Mouse (Mus musculus) heart, embryonic 15.5 days (tissue): Measurements from ENCODE around the gene Itgb3. TPM values are rescaled to one million over a fixed set of nuclear protein-coding genes. Genes with fewer than 3 reads are reported as not detected.

ENCODE experiments used
- ATAC-seq: fragments of 200-750 bp; cut with Nextera tagmentation; replicated peaks from 2 replicates; pipeline ENCODE4 v1.8.0; 2017; ENCODE audit warnings: low read depth, moderate TSS enrichment; ENCODE audit not compliant: insufficient number of reproducible peaks, insufficient read depth, low FRiP score
- H3K27ac ChIP-seq: fragments of 300-500 bp; sonication (generic); 2 replicates; pipeline ENCODE4 v1.5.1; 2015; ENCODE audit warnings: mild to moderate bottlenecking, inconsistent platforms
- H3K27me3 ChIP-seq: fragments of 300-500 bp; sonication (generic); 2 replicates; pipeline ENCODE4 v1.6.1; 2015; ENCODE audit warnings: inconsistent platforms
- H3K36me3 ChIP-seq: fragments of 300-500 bp; sonication (generic); 2 replicates; pipeline ENCODE4 v1.6.1; 2015; ENCODE audit warnings: mild to moderate bottlenecking, inconsistent platforms
- H3K4me1 ChIP-seq: fragments of 300-500 bp; sonication (generic); replicated peaks from 2 replicates; pipeline ENCODE4 v1.6.1; 2015; ENCODE audit warnings: inconsistent platforms
- H3K4me2 ChIP-seq: fragments of 300-500 bp; sonication (generic); 2 replicates; pipeline ENCODE4 v1.6.1; 2015; ENCODE audit warnings: inconsistent platforms, mild to moderate bottlenecking, moderate library complexity
- H3K4me3 ChIP-seq: fragments of 300-500 bp; sonication (generic); 2 replicates; pipeline ENCODE4 v1.5.1; 2015; ENCODE audit warnings: mild to moderate bottlenecking, inconsistent platforms
- H3K9ac ChIP-seq: fragments of 300-500 bp; sonication (generic); 2 replicates; pipeline ENCODE4 v1.6.1; 2015; ENCODE audit warnings: mild to moderate bottlenecking, inconsistent platforms
- H3K9me3 ChIP-seq: fragments of 300-500 bp; sonication (generic); replicated peaks from 2 replicates; pipeline ENCODE4 v1.6.1; 2016; ENCODE audit warnings: inconsistent platforms
- WGBS: fragments of 180-500 bp; shearing (Covaris S2); methylation state at CpG from one replicate; pipeline ENCODE4 v1.1.7; 2015; ENCODE audit warnings: mixed read lengths; 5-methylcytosine and 5-hydroxymethylcytosine counted together
- polyA plus RNA-seq: library from polyadenylated mRNA; unstranded; fragments of >200 nt; fragmentation: Nextera tagmentation; extraction: Ambion mirVana; gene quantifications from 2 replicates; pipeline ENCODE4 v1.2.1, GENCODE M21; 2015

Itgb3 gene
- polyA plus RNA-seq, 1 experiment from 2014 or later = 3.7 TPM

- H3K4me3 ChIP-seq = no peak overlapping the region
These were observed 33.1 kb downstream of the Itgb3 start for GRCm38 (mm10) chr11:104640894-104641293.

DNA sequence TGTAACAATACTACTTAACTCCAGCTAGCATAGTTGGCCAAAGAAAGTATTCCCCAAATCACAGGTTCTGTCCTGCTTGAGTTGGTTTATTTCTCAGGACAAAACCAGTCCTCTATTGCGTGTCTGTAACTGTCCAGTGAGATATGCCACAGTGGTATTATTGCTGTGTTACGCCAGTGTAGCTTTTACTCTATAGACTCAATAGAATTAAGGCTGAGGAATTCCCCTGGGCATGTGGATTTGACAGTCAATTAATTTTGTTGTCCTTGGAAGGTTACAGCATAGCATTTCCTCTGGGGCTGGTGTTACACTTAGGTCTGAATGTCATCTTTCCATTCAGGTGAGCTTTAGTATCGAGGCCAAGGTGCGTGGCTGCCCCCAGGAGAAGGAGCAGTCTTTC, 35.4 kb downstream of the Itgb3 start:
- 85% methylated on average over 4 of the region's 4 CpGs for WGBS
- H3K4me3 ChIP-seq = no peak overlapping the region

More at GRCm38 (mm10) chr11:104640894-104641293, 33.1 kb downstream of the Itgb3 start:
- 76% methylated on average over 10 of the region's 10 CpGs for WGBS
- Histone ChIP-seq H3K9me3 (no peaks in the 10 kb centered on the region), H3K27ac (no peak overlapping the region), H3K36me3 (no peaks in the 10 kb centered on the region), H3K4me2 (no peak overlapping the region), H3K4me1 (no peaks in the 10 kb centered on the region), H3K9ac (no peak overlapping the region), H3K27me3 (no peaks in the 10 kb centered on the region)
- no peak for ATAC-seq

DNA sequence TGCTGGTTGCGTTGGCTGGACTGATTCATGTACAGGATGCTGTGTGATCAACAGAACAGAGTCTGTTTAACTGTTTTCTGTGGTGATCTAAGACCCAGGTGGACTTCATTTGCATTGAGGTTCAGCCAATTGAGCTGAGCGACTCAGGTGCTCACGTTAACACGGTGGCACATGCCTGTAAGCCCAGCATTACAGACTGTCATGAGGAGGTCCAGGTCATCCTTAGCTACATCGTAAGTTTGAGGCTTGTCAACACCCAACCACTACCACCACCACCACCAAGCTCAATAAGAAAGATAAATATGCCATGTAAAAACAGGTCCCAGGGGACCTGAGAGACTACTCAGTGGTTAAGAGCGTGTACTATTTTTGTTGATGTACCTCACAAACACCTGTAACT, 37.6 kb downstream of the Itgb3 start:
- no peaks in the 10 kb centered on the region for H3K36me3 ChIP-seq
- H3K27me3 ChIP-seq = no peaks in the 10 kb centered on the region
- no peak overlapping the region for H3K4me2 ChIP-seq
- no peaks in the 10 kb centered on the region for H3K9me3 ChIP-seq
- H3K9ac ChIP-seq = no peak overlapping the region
- 91% methylated on average over 6 of the region's 6 CpGs for WGBS
- no peak for ATAC-seq
- no peak overlapping the region for H3K27ac ChIP-seq
- no peak overlapping the region for H3K4me3 ChIP-seq
- no peaks in the 10 kb centered on the region for H3K4me1 ChIP-seq

More for the DNA sequence above, 35.4 kb downstream of the Itgb3 start:
- H3K27ac ChIP-seq = no peak overlapping the region
- H3K9ac ChIP-seq = no peak overlapping the region
- ATAC-seq = no peak
- H3K4me2 ChIP-seq = no peak overlapping the region
- no peaks in the 10 kb centered on the region for H3K9me3 ChIP-seq
- no peaks in the 10 kb centered on the region for H3K36me3 ChIP-seq
- no peaks in the 10 kb centered on the region for H3K27me3 ChIP-seq
- no peaks in the 10 kb centered on the region for H3K4me1 ChIP-seq

GRCm38 (mm10) chr11:104646173-104646572, 38.4 kb downstream of the Itgb3 start:
- whole genome bisulfite sequencing = 61% methylated on average over 4 of the region's 4 CpGs
- H3K4me2 ChIP-seq = no peak overlapping the region
- no peaks in the 10 kb centered on the region for H3K27me3 ChIP-seq
- ATAC-seq = no peak
- no peak overlapping the region for H3K4me3 ChIP-seq
- no peak overlapping the region for H3K9ac ChIP-seq
- H3K27ac ChIP-seq = no peak overlapping the region
- no peaks in the 10 kb centered on the region for H3K9me3 ChIP-seq
- H3K4me1 ChIP-seq = no peaks in the 10 kb centered on the region
- H3K36me3 ChIP-seq = no peaks in the 10 kb centered on the region

DNA sequence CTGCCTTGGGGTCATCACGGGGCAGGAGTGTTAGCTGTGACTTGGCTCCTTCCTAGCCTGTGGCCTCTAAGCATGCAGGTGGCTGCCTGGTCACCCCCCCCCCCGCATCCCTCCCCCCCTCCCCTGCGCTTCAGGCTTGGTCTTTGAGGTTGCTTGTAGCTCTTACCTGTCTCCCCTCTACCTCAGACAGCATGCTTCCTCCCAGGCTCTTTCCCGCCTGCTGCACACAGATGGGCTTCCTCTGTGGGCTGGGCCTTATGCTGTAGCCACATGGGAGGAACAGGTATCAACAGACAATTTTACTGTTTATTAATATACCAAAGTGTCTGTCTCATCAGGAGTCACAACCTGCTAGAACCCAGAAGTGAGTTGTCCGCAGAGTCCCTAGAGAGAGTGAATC, 38.8 kb downstream of the Itgb3 start:
- WGBS = 71% methylated on average over 5 of the region's 5 CpGs
- no peaks in the 10 kb centered on the region for H3K27me3 ChIP-seq
- H3K4me1 ChIP-seq = no peaks in the 10 kb centered on the region
- H3K27ac ChIP-seq = no peak overlapping the region
- no peaks in the 10 kb centered on the region for H3K9me3 ChIP-seq
- no peak overlapping the region for H3K4me3 ChIP-seq
- H3K4me2 ChIP-seq = no peak overlapping the region
- no peaks in the 10 kb centered on the region for H3K36me3 ChIP-seq
- ATAC-seq = no peak
- no peak overlapping the region for H3K9ac ChIP-seq

GRCm38 (mm10) chr11:104647188-104647867, 39.5 kb downstream of the Itgb3 start:
- ATAC-seq = no peak
- no peak overlapping the region for H3K27ac ChIP-seq
- no peaks in the 10 kb centered on the region for H3K36me3 ChIP-seq
- no peaks in the 10 kb centered on the region for H3K27me3 ChIP-seq
- H3K9ac ChIP-seq = no peak overlapping the region
- H3K9me3 ChIP-seq = no peaks in the 10 kb centered on the region
- WGBS = 66% methylated on average over 8 of the region's 8 CpGs
- H3K4me2 ChIP-seq = no peak overlapping the region
- no peaks in the 10 kb centered on the region for H3K4me1 ChIP-seq
- no peak overlapping the region for H3K4me3 ChIP-seq

GRCm38 (mm10) chr11:104648571-104648970, 40.8 kb downstream of the Itgb3 start:
- Histone ChIP-seq H3K9me3 (no peaks in the 10 kb centered on the region), H3K27me3 (no peaks in the 10 kb centered on the region), H3K9ac (no peak overlapping the region), H3K4me1 (no peaks in the 10 kb centered on the region), H3K36me3 (no peaks in the 10 kb centered on the region), H3K4me3 (no peak overlapping the region), H3K27ac (no peak overlapping the region), H3K4me2 (no peak overlapping the region)
- no peak for ATAC-seq
- WGBS = 60% methylated on average over 3 of the region's 3 CpGs

DNA sequence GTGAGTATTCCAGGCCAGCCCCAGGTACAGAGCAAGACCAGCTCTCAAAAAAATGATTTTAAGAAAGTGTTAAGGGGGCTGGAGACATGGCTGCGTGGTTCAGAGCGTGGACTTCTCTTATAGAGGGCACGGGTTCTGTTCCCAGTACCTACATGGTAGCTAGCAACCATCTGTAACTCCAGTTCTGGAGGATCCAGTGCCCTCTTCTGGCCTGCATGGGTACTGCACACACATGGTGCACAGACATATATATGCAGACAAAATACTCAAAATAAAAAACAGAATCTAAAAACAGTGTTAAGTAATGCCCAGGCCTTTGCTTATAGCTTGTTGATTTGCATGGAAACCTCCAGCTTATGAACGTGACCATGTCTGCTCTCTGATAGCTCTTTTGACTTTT, 52.8 kb downstream of the Itgb3 start:
- no peaks in the 10 kb centered on the region for H3K36me3 ChIP-seq
- no peak overlapping the region for H3K4me2 ChIP-seq
- no peaks in the 10 kb centered on the region for H3K9me3 ChIP-seq
- WGBS = 88% methylated on average over 4 of the region's 4 CpGs
- H3K9ac ChIP-seq = no peak overlapping the region
- ATAC-seq = no peak
- no peak overlapping the region for H3K4me3 ChIP-seq
- no peak overlapping the region for H3K27ac ChIP-seq
- peaks cover 18% of the 10 kb centered on the region for H3K4me1 ChIP-seq
- H3K27me3 ChIP-seq = no peaks in the 10 kb centered on the region

GRCm38 (mm10) chr11:104661106-104661505, 53.3 kb downstream of the Itgb3 start:
- no peak overlapping the region for H3K9ac ChIP-seq
- no peaks in the 10 kb centered on the region for H3K9me3 ChIP-seq
- no peak overlapping the region for H3K4me2 ChIP-seq
- peaks cover 18% of the 10 kb centered on the region for H3K4me1 ChIP-seq
- H3K36me3 ChIP-seq = no peaks in the 10 kb centered on the region
- no peaks in the 10 kb centered on the region for H3K27me3 ChIP-seq
- no peak for ATAC-seq
- no peak overlapping the region for H3K27ac ChIP-seq
- 69% methylated on average over 5 of the region's 5 CpGs for whole genome bisulfite sequencing
- no peak overlapping the region for H3K4me3 ChIP-seq

DNA sequence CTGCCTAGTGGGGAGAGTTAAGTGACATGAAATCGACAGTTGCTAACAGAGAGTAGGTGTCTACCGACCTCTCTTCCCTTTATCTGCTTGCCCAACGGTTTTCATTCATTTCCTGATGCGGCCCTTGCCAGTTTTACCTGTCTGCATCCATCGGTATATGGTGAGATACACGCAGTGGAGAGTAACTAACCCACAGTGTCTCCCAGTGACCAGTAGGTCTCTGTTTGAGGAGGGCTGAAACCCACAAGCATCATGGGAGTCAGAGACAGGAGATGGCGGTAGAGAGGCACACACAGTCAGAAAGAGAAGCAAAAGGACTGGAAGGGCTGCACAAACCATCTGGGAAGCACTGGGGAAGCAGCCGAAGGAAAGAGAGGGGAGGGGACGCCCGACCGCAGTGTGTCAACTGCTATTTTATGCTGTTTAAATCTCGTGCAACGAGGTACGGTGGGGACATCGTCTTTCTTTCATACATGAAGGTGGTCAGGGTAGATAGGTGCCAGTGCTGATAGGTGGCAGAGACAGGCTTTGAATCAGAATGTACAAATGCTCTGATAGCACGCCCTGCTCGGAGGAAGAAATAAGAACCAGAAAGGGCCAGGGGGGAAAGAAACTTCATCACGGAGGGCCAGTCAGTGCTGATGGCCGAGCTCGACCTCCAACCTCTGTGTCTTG, 53.9 kb downstream of the Itgb3 start:
- Histone ChIP-seq H3K27ac (no peak overlapping the region), H3K4me2 (no peak overlapping the region), H3K4me3 (no peak overlapping the region), H3K9ac (no peak overlapping the region), H3K4me1 (peaks cover 16% of the 10 kb centered on the region), H3K36me3 (no peaks in the 10 kb centered on the region), H3K27me3 (no peaks in the 10 kb centered on the region), H3K9me3 (no peaks in the 10 kb centered on the region)
- no peak for ATAC-seq
- WGBS = 67% methylated on average over 20 of the region's 20 CpGs

DNA sequence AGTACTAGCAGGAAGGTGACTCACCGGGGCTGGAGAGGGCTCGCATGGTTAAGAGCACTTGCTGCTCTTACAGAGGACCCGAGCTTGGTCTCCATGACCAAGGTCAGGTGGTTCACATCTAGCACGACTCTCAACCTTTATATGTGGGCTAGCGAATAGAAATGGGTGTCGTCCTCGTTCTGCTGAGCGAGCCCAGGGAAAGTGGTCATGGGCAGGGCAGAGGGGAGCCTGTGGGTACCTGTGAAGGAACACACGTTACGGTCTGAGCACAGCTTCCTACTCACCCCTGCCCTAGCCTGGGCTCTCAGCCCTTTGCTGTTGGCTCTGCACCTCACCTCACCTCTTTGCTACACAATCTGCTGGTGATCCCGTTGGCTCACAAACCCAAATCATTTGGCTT, 54.8 kb downstream of the Itgb3 start:
- Histone ChIP-seq H3K27me3 (no peaks in the 10 kb centered on the region), H3K4me3 (no peak overlapping the region), H3K4me2 (no peak overlapping the region), H3K9ac (no peak overlapping the region), H3K9me3 (no peaks in the 10 kb centered on the region), H3K36me3 (no peaks in the 10 kb centered on the region), H3K27ac (no peak overlapping the region), H3K4me1 (peaks cover 14% of the 10 kb centered on the region; the same call in 1 of the 2 replicates)
- 81% methylated on average over 11 of the region's 11 CpGs for WGBS
- ATAC-seq = no peak
